Mouse (Mus musculus): ENCODE measurements around the gene Arl4c. TPM values are rescaled to one million over a fixed set of nuclear protein-coding genes. Genes with fewer than 3 reads are reported as not detected.

Arl4c gene
- polyA plus RNA-seq, 3 experiments from 2014 or later, result 9.6 to 20.2 (median 12.6) TPM

Other genes starting within 250 kb of the Arl4c start
- gene Glrp1, start 192.2 kb downstream of the Arl4c start, polyA plus RNA-seq (2017; shearing (Covaris generic)), result not detected

Measured in inflammation-experienced regulatory T-cells, adult 6 months (primary cell).